Mouse (Mus musculus): ENCODE data around the gene Cops6. TPM values are rescaled to one million over a fixed set of nuclear protein-coding genes. Genes with fewer than 3 reads are reported as not detected.

Cops6 gene
- 58.2 and 130 TPM in 2 replicates for polyA plus RNA-seq (2012; rRNA removed; ENCODE audit: low replicate concordance)

DNA sequence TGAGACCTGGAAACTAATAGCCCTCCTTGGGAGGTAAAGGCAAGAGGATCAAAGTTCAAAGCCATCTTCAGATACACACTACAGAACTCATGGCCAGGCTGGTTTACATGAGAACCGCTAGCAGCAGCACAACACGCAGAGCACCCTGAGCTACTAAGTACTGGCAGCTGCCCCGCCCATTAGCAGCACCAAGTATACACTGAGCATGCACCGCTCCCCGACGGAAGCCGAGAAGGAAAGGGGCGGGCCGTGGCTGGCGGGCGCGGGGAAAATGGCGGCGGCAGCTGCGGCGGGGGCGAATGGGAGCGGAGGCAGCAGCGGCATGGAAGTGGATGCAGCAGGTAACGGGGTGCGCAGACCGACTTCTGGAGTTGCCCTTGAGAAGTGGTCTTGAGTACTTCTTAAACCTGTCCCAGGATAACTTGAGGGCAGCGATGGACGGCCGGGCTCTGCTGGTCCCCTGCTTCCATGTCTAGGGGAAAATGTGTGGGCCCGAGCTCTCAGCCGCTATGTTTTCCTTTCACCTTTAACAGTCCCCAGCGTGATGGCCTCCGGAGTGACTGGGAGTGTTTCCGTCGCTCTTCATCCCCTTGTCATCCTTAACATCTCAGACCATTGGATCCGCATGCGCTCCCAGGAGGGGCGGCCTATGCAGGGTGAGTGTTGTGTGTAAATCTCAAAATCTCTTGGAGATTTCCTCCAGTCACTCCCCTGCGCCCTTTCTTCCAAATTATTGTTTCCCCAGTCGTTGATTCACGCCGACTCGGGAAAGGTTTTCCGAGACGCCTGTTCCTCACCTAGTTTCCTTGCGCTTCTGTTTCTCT, at the start of gene Cops6:
Gene Cops6 (plus strand): TSS at position 230 of the 824 bp plus-strand sequence.

DNA sequence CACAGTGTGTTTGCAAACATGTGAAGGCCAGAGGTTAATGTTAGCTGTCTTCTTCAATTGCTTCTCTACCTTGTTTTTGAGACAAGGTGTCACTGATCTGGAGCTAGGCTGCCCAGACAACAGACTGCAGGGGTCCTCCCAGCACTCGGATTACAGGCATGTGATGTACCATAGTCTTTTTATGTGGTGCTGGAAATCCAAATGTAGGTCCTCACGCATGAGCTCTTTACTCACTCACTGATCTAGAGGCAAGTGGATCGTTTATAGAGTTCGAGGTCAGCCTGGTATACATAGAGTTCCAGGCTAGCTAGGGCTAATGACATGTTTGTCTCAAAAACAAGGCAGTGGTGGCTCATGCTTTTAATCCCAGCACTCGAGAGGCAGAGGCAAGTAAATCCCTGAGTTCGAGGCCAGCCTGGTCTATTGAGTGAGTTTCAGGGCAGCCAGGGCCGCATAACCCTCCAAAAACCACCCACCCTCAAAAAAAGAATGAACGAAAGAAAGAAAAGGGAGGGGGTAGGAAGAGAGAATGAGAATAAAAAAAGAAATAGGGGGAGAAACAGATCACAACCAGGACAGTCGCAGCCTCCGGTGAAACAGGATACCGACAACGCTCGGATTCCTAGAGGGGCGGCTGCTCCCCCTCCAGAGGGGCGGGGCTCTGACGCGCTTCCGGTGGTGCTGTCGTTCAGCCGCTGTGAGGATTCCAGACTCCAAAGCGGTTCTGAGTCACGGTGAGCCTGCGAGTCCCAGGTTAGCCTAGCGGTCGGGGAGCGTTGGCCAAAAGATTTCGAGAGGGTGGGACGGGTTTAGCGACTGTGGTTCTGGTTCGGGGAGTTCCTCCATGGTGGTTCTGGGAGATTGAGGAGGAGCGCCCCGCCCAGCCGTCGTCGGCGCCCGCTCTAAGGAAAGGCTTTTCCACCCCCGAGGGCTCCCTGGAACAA, 44.3 kb upstream of the Cops6 start, which contains the start of gene Zscan21:
Gene Zscan21 (plus strand): TSS at position 649 of the 944 bp plus-strand sequence.

DNA sequence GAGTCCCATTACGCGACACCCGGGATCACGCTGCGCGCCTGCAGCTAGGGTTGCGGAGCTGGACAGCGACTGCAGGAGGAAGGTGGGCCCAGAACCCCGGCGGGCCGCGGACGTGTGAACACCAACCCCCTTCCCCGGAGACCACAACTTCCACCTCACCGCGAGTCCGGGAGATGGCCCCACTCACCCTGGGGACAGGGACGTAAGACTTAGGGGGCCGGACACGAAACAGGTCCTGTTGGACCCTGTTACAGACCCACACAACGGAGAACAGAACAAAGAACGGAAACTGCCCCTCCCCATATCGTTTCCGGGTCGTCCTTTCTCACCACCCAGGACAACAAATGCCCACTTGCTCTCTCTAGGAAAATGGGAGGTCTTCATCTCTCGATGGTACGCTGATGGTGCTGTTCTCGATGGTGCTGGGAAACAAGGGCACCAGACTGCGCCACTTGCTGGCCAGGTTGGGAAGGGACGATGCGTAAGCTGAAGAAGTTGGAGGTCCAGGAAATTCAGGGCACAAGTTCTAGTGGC, 5.4 kb upstream of the Cops6 start, which contains the start of gene Zfp113:
Gene Zfp113 (minus strand): TSS at position 302 of the 534 bp plus-strand sequence.

DNA sequence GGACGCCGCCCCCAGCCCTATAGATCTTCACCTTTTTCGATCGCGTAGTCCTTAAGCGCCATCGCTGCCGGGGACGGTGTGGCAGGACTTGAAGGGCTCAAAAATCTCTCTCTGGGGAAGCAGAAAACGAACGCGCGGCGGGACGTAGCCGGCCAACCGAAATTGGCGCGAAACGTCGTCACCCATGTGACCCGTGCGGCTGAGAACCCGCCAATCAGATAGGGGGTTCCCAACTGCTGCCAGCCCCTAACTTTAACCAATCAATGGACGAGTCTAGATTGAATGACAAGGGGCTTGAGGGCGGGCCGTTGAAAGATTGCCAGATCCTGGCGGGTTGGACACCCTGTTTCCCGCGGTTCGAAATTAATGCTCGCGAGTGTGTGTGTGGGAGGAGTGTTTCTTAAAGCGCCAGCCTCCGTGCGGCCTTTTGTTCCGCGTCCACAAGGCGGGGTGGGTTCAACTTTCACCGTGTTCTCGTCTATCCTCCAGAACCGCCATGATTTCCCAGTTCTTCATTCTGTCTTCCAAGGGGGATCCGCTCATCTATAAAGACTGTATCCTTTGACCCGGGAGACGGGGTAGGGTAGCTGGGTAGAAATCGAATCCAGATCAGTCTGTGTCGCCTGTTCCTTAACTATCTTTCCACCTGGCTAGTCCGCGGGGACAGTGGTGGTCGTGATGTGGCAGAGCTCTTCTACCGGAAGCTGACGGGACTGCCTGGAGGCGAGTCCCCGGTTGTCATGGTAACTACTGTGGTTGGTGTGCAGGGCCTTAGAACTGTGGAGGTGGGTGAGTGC, 11.0 kb downstream of the Cops6 start, which contains the start of the genes Ap4m1 and Mcm7:
Gene Ap4m1 (plus strand): TSS at position 308 of the 797 bp plus-strand sequence.
Gene Mcm7 (minus strand): TSS at position 728 of the 797 bp plus-strand sequence.

DNA sequence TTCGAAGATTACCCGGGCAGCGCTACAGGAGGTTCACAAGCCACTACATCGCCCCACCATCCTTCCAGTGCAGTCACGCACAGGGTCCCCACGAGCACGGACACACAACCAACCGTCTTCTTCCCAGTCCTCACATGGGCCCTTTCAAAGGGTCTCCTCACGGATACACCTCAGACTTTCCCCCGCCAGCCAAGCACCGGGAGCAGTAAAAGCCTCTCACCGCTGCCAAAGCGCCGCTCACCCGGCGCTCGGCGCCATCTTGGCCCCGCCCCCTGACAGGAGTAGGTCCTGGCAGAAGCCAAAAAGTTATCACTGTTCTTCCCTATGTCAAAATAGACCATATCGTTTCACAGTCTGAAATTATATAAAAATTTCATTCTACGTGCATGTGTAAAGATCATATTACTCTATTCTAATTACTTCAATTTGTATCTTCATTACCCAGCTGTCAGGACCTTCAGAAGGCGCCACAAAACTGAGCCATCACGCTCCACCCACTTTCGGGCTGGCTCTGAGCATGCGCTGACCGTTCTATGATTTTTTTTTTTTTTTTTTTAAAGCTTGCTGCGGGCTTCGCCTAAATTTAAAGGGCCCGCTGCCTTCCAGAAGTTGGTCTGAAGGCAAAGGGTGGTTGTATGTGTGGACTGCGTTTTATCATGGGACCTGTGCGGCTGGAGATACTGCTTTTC, 26.2 kb downstream of the Cops6 start, which contains the start of the genes Taf6 and Cnpy4:
Gene Taf6 (minus strand): TSS at position 502 of the 689 bp plus-strand sequence.
Gene Cnpy4 (plus strand): TSS at position 536 of the 689 bp plus-strand sequence.

DNA sequence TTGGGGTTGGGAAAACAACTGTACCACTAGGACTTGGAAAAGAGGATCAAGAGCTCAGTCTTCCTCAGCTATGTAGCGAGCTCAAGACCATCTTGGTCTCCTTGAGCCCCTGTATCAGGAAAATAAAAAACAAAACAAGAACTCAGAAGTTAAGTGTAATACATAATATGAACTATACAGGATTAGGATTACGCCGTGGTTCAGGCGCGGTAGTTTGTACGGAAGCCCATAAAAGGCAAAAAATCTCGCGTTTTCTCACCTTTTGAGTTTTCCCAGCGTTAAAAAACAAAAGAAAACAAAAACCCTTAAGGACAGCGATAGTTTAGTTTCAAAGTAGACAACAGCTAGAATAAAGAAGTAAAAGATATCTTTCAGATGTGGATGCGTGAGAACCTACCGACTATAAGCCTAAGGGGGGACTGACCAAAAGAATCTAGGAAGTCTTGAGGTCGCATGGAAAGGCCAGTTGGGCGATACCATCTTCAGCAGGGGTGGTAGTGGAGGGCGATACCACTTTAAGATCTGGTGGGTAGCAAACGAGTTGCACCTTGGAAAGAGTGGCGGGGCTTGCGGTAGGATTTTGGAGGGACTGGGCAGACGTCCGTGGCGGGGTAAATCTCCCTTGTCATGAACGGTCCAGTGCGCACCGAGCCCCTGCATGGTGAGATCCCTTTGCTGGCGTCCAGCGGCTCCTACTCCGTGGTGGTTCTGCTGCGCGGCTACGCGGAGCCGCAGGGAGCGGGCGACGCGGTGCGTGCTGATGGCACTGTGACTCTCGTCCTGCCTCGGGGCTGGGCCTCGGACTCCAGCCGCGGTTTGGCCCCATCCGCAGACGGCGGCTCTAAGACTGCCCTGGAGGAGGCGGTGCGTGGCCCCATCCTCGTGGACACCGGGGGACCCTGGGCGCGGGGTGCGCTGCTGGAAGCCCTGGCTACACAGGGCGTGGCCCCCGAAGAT, 33.2 kb downstream of the Cops6 start, which contains the start of gene Mblac1:
Gene Mblac1 (plus strand): TSS at position 544 of the 957 bp plus-strand sequence.

Other genes starting within 250 kb of the Cops6 start
- gene Cyp3a13, start 239.5 kb upstream of the Cops6 start, polyA plus RNA-seq (2012; rRNA removed; ENCODE audit: low replicate concordance): 0.05 and 0.10 TPM in 2 replicates
- 0.19 and 1.3 TPM in 2 replicates for gene Gjc3, start 198.0 kb upstream of the Cops6 start, polyA plus RNA-seq (2012; rRNA removed; ENCODE audit: low replicate concordance)
- gene Azgp1, start 179.6 kb upstream of the Cops6 start, polyA plus RNA-seq (2012; rRNA removed; ENCODE audit: low replicate concordance): 0.32 and 2.1 TPM in 2 replicates
- not detected in 2 replicates for gene Smok3a, start 139.8 kb upstream of the Cops6 start, polyA plus RNA-seq (2012; rRNA removed; ENCODE audit: low replicate concordance)
- not detected in 2 replicates for gene Smok3b, start 139.6 kb upstream of the Cops6 start, polyA plus RNA-seq (2012; rRNA removed; ENCODE audit: low replicate concordance)
- not detected in 2 replicates for gene Smok3c, start 107.9 kb upstream of the Cops6 start, polyA plus RNA-seq (2012; rRNA removed; ENCODE audit: low replicate concordance)
- gene Zkscan1, start 76.0 kb upstream of the Cops6 start, polyA plus RNA-seq (2012; rRNA removed; ENCODE audit: low replicate concordance): 2.6 and 6.0 TPM in 2 replicates
- 4.6 and 8.1 TPM in 2 replicates for gene Zscan21, start 44.2 kb upstream of the Cops6 start, polyA plus RNA-seq (2012; rRNA removed; ENCODE audit: low replicate concordance)
- gene Zfp113, start 5.3 kb upstream of the Cops6 start, polyA plus RNA-seq (2012; rRNA removed; ENCODE audit: low replicate concordance): 2.3 and 3.0 TPM in 2 replicates
- gene Ap4m1, start 10.9 kb downstream of the Cops6 start, polyA plus RNA-seq (2012; rRNA removed; ENCODE audit: low replicate concordance): 42.4 and 60.0 TPM in 2 replicates
- gene Mcm7, start 11.4 kb downstream of the Cops6 start, polyA plus RNA-seq (2012; rRNA removed; ENCODE audit: low replicate concordance): 23.8 and 27.4 TPM in 2 replicates
- 56.7 and 72.9 TPM in 2 replicates for gene Taf6, start 26.4 kb downstream of the Cops6 start, polyA plus RNA-seq (2012; rRNA removed; ENCODE audit: low replicate concordance)
- 2.6 and 4.9 TPM in 2 replicates for gene Cnpy4, start 26.4 kb downstream of the Cops6 start, polyA plus RNA-seq (2012; rRNA removed; ENCODE audit: low replicate concordance)
- 5.2 and 11.9 TPM in 2 replicates for gene Mblac1, start 33.2 kb downstream of the Cops6 start, polyA plus RNA-seq (2012; rRNA removed; ENCODE audit: low replicate concordance)
- 2.6 and 4.4 TPM in 2 replicates for gene Nxpe5, start 64.8 kb downstream of the Cops6 start, polyA plus RNA-seq (2012; rRNA removed; ENCODE audit: low replicate concordance)
- 177 and 194 TPM in 2 replicates for gene Lamtor4, start 94.4 kb downstream of the Cops6 start, polyA plus RNA-seq (2012; rRNA removed; ENCODE audit: low replicate concordance)
- 55.8 and 97.3 TPM in 2 replicates for gene BC037034, start 103.0 kb downstream of the Cops6 start, polyA plus RNA-seq (2012; rRNA removed; ENCODE audit: low replicate concordance)
- gene Gal3st4, start 111.8 kb downstream of the Cops6 start, polyA plus RNA-seq (2012; rRNA removed; ENCODE audit: low replicate concordance): 0.41 and 1.4 TPM in 2 replicates
- gene Gm43720, start 118.9 kb downstream of the Cops6 start, polyA plus RNA-seq (2012; rRNA removed; ENCODE audit: low replicate concordance): 0.04 TPM in 1 of 2 replicates, not detected in the other
- gene Gpc2, start 118.9 kb downstream of the Cops6 start, polyA plus RNA-seq (2012; rRNA removed; ENCODE audit: low replicate concordance): 4.2 and 7.0 TPM in 2 replicates
- 0.38 and 0.56 TPM in 2 replicates for gene Stag3, start 119.2 kb downstream of the Cops6 start, polyA plus RNA-seq (2012; rRNA removed; ENCODE audit: low replicate concordance)
- 1.3 and 1.4 TPM in 2 replicates for gene Pvrig, start 180.9 kb downstream of the Cops6 start, polyA plus RNA-seq (2012; rRNA removed; ENCODE audit: low replicate concordance)